ENCODE assay signal across 12 mouse cellular contexts in the genomic region with DNA sequence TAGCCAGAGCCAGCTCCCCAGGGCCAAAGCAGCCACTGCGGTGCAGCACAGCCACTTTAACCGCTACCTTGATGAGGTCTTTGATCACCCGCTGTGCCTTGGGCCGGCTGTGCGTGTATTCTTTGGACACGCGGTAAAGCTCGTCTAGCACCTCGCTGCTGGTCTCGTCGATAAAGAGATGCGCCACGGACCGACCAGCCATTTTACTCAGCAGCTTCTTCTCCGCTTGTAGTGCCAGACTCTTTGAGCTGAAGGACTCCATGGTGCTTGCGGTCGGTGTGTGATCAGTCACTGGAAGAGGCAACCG. TPM values are rescaled to one million over a fixed set of nuclear protein-coding genes. Genes with fewer than 3 reads are reported as not detected.
DNase-seq lines count a peak whose midpoint lies in the region; ATAC-seq and TF ChIP-seq lines count a peak whose summit lies in the region.
"Had no signal": no experiment of that assay in that cellular context is flagged by ENCODE, and none has a peak within 500 bp of the region (broad histone marks: within the 10 kb centered on the region; RNA-seq: fewer than 3 reads in every experiment).

No protein-coding gene starts in this region.

- H3K4me3 ChIP-seq in gastrocnemius, adult 2 months: peak overlapping the region; percentile 47
- peak overlapping the region; percentile 0; the same call in 1 of the 2 replicates for H3K4me3 ChIP-seq in liver, adult 2 months (ENCODE audit: insufficient read depth, low read depth, low read length)
- H3K4me3 ChIP-seq in liver, embryonic 12.5 days: no peak overlapping the region
- H3K4me3 ChIP-seq: hindbrain, embryonic 10.5 days; limb, embryonic 15.5 days had no signal

- peak overlapping the region; percentile 71 for H3K27ac ChIP-seq in gastrocnemius, adult 2 months
- H3K27ac ChIP-seq in liver, adult 2 months (replicated peaks; ENCODE audit: insufficient read depth, low read depth, low read length): peak overlapping the region; percentile 17
- no peak overlapping the region for H3K27ac ChIP-seq in liver, embryonic 12.5 days
- H3K27ac ChIP-seq: hindbrain, embryonic 10.5 days; limb, embryonic 15.5 days had no signal

- H3K9ac ChIP-seq in liver, adult 2 months (ENCODE audit: low read depth, low read length): no peak overlapping the region
- H3K9ac ChIP-seq in liver, embryonic 12.5 days: no peak overlapping the region
- H3K9ac ChIP-seq: limb, embryonic 15.5 days had no signal

- DNase-seq in gastrocnemius, adult 2 months: no peak
- DNase-seq in gastrocnemius, postnatal 36 days: no peak
- no peak for DNase-seq in liver, adult 2 months (ENCODE audit: extremely low read depth, low read depth, low spot score)
- DNase-seq in liver: no peak
- DNase-seq in ES-CJ7 (ENCODE audit: low read depth, low spot score): peak; percentile 63
- no peak for DNase-seq in cerebellum, adult 8-10 months
- no peak for DNase-seq in adrenal gland, postnatal 14 days
- DNase-seq: cerebellum, postnatal 36 days; midbrain, embryonic 14.5 days had no signal

- TF ChIP-seq CTCF in gastrocnemius, adult 2 months (IDR thresholded peaks at IDR 0.05): no peak
- TF ChIP-seq CTCF in liver, adult 2 months (IDR thresholded peaks at IDR 0.05; ENCODE audit: low read depth, low read length): no peak

- peaks cover 10% of the 10 kb centered on the region; the same call in 1 of the 2 replicates for H3K4me1 ChIP-seq in liver, adult 2 months (ENCODE audit: control insufficient read depth, insufficient read depth, low read length)
- H3K4me1 ChIP-seq in liver, embryonic 12.5 days: peaks cover 41% of the 10 kb centered on the region

- H3K36me3 ChIP-seq in liver, adult 2 months (ENCODE audit: control insufficient read depth, insufficient read depth, low read length): no peaks in the 10 kb centered on the region
- peaks cover 19% of the 10 kb centered on the region for H3K36me3 ChIP-seq in liver, embryonic 12.5 days

- WGBS in liver, adult 2 months: 54% methylated on average over 18 of the region's 18 CpGs
- 58% methylated on average over 18 of the region's 18 CpGs for WGBS in liver, embryonic 12.5 days (ENCODE audit: insufficient replicate concordance)

- H3K4me2 ChIP-seq in liver, embryonic 12.5 days: peak overlapping the region; percentile 32
- H3K4me2 ChIP-seq: limb, embryonic 15.5 days had no signal

- H3K27me3 ChIP-seq in liver, adult 2 months (ENCODE audit: control insufficient read depth, insufficient read depth, low read length): no peaks in the 10 kb centered on the region
- no peaks in the 10 kb centered on the region for H3K27me3 ChIP-seq in liver, embryonic 12.5 days (replicated peaks)
- H3K27me3 ChIP-seq: limb, embryonic 15.5 days had no signal

- ATAC-seq in liver, embryonic 12.5 days: no peak

- no peaks in the 10 kb centered on the region; the same call in 1 of the 2 replicates for H3K79me2 ChIP-seq in liver, adult 2 months (ENCODE audit: control insufficient read depth, insufficient read depth, low read length)

- no peaks in the 10 kb centered on the region for H3K9me3 ChIP-seq in liver, embryonic 12.5 days (replicated peaks)
- H3K9me3 ChIP-seq: hindbrain, embryonic 10.5 days; limb, embryonic 15.5 days had no signal

- no peak for TF ChIP-seq POLR2A in liver, adult 2 months (IDR thresholded peaks at IDR 0.05; ENCODE audit: extremely low read depth, insufficient read depth, low read length)

- intact Hi-C loops in gastrocnemius, adult 2 months (cut with DNase I): loop anchor here (5.0 kb wide), 1 partner anchor 122 kb away; no protein-coding TSS in a partner anchor
- intact Hi-C loops in gastrocnemius, postnatal 36 days (cut with DNase I): loop anchor here (5.0 kb wide), 2 partner anchors 77 to 122 kb away; a partner anchor contains a TSS

RNA-seq across cellular contexts. Expression of a gene that starts 1.9 kb away (rescaled TPM):
- total RNA-seq in gastrocnemius, adult 2 months (2021): under 1 TPM; 0.42 to 0.87 TPM
- total RNA-seq in gastrocnemius, postnatal 36 days (2021): under 1 TPM; 0.38 to 0.69 TPM
- 2.3 and 2.8 TPM in 2 replicates for total RNA-seq in liver, adult 2 months (2014; rRNA removed)
- polyA plus RNA-seq in liver, adult 2 months (2012; rRNA removed): 2.7 and 4.0 TPM in 2 replicates
- 5.1 and 5.3 TPM in 2 replicates for polyA plus RNA-seq in liver, embryonic 12.5 days (2016; fragmentation: Nextera tagmentation; extraction: Ambion mirVana)
- 1.7 and 7.8 TPM in 2 replicates for total RNA-seq in adrenal gland, postnatal 14 days (2021)

RNA-seq across cellular contexts. Expression of a gene that starts 6.4 kb away (rescaled TPM):
- total RNA-seq in gastrocnemius, adult 2 months (2021): 1 to 10 TPM; 6.7 to 7.2 TPM
- 1 to 10 TPM; 6.4 to 8.2 TPM for total RNA-seq in gastrocnemius, postnatal 36 days (2021)
- total RNA-seq in liver, adult 2 months (2014; rRNA removed): 7.0 and 7.9 TPM in 2 replicates
- polyA plus RNA-seq in liver, adult 2 months (2012; rRNA removed): 6.1 and 6.5 TPM in 2 replicates
- polyA plus RNA-seq in liver, embryonic 12.5 days (2016; fragmentation: Nextera tagmentation; extraction: Ambion mirVana): 7.9 and 8.6 TPM in 2 replicates
- total RNA-seq in adrenal gland, postnatal 14 days (2021): 9.0 and 11.3 TPM in 2 replicates

RNA-seq across cellular contexts. Expression of a gene that starts 6.4 kb away (rescaled TPM):
- 10 to 100 TPM; 33.2 to 40.7 TPM for total RNA-seq in gastrocnemius, adult 2 months (2021)
- 10 to 100 TPM; 21.7 to 27.3 TPM for total RNA-seq in gastrocnemius, postnatal 36 days (2021)
- 12.6 and 13.3 TPM in 2 replicates for total RNA-seq in liver, adult 2 months (2014; rRNA removed)
- 15.2 and 17.7 TPM in 2 replicates for polyA plus RNA-seq in liver, adult 2 months (2012; rRNA removed)
- 38.2 and 39.7 TPM in 2 replicates for polyA plus RNA-seq in liver, embryonic 12.5 days (2016; fragmentation: Nextera tagmentation; extraction: Ambion mirVana)
- 39.8 and 43.6 TPM in 2 replicates for total RNA-seq in adrenal gland, postnatal 14 days (2021)

RNA-seq across cellular contexts. Expression of a gene that starts 16.0 kb away (rescaled TPM):
- total RNA-seq in gastrocnemius, adult 2 months (2021): 100 to 1,000 TPM; 598 to 814 TPM
- 100 to 1,000 TPM; 623 to 679 TPM for total RNA-seq in gastrocnemius, postnatal 36 days (2021)
- total RNA-seq in liver, adult 2 months (2014; rRNA removed): 0.65 TPM in 1 of 2 replicates, not detected in the other
- polyA plus RNA-seq in liver, adult 2 months (2012; rRNA removed): 0.25 TPM in 1 of 2 replicates, not detected in the other
- 0.19 and 0.51 TPM in 2 replicates for polyA plus RNA-seq in liver, embryonic 12.5 days (2016; fragmentation: Nextera tagmentation; extraction: Ambion mirVana)
- 1.4 TPM in 1 of 2 replicates, not detected in the other for total RNA-seq in adrenal gland, postnatal 14 days (2021)

RNA-seq across cellular contexts. Expression of a gene that starts 20.0 kb away (rescaled TPM):
- 100 to 1,000 TPM in 1 of 2 experiments, 10 to 100 TPM in 1; 83.4 to 105 TPM for total RNA-seq in gastrocnemius, adult 2 months (2021)
- 10 to 100 TPM; 96.3 to 98.2 TPM for total RNA-seq in gastrocnemius, postnatal 36 days (2021)
- total RNA-seq in liver, adult 2 months (2014; rRNA removed): 0.65 and 1.1 TPM in 2 replicates
- polyA plus RNA-seq in liver, adult 2 months (2012; rRNA removed): 2.1 and 2.9 TPM in 2 replicates
- polyA plus RNA-seq in liver, embryonic 12.5 days (2016; fragmentation: Nextera tagmentation; extraction: Ambion mirVana): 1.9 and 2.1 TPM in 2 replicates
- 2.8 and 5.4 TPM in 2 replicates for total RNA-seq in adrenal gland, postnatal 14 days (2021)
